Mouse (Mus musculus) small intestine, adult 2 months (tissue): ENCODE measurements around the gene Havcr1. TPM values are rescaled to one million over a fixed set of nuclear protein-coding genes. Genes with fewer than 3 reads are reported as not detected.

Experiments
- H3K27ac ChIP-seq: fragments of 200-500 bp; 2 replicates; pipeline ENCODE4 v1.5.1; 2012; ENCODE audit warnings: low read depth, low read length, control low read depth, inconsistent platforms; ENCODE audit not compliant: insufficient read depth
- H3K27me3 ChIP-seq: fragments of 200-500 bp; 2 replicates; pipeline ENCODE4 v1.6.1; 2012; ENCODE audit warnings: mild to moderate bottlenecking, moderate library complexity, low read length, inconsistent platforms; ENCODE audit not compliant: control insufficient read depth, insufficient read depth
- H3K36me3 ChIP-seq: fragments of 200-500 bp; 2 replicates; pipeline ENCODE4 v1.6.1; 2012; ENCODE audit warnings: mild to moderate bottlenecking, low read length, control low read depth, inconsistent platforms; ENCODE audit not compliant: control insufficient read depth, insufficient read depth
- H3K4me1 ChIP-seq: fragments of 200-500 bp; 2 replicates; pipeline ENCODE4 v1.6.1; 2012; ENCODE audit warnings: low read length, inconsistent platforms, mixed read lengths; ENCODE audit not compliant: control insufficient read depth, insufficient read depth, insufficient read length
- H3K4me3 ChIP-seq: fragments of 200-500 bp; 2 replicates; pipeline ENCODE4 v1.5.1; 2012; ENCODE audit warnings: low read depth, mild to moderate bottlenecking, control low read depth, inconsistent platforms, low read length, moderate library complexity
- POLR2A ChIP-seq: fragments of 200-500 bp; IDR thresholded peaks from 2 replicates; pipeline ENCODE4 v1.6.1; 2012; ENCODE audit warnings: low read depth, mild to moderate bottlenecking, control low read depth, inconsistent platforms, low read length, moderate library complexity
- WGBS: fragments of 180-500 bp; shearing (Covaris S2); methylation state at CpG from one replicate; pipeline ENCODE4 v1.1.7; 2018; 5-methylcytosine and 5-hydroxymethylcytosine counted together
- polyA plus RNA-seq: library from polyadenylated mRNA; depleted of rRNA; stranded (reverse); fragments of >200 nt; gene quantifications from 2 replicates; pipeline ENCODE4 v1.2.3, GENCODE M21; 2012; rRNA removed

The Havcr1 gene
- polyA plus RNA-seq, 1 experiment: 0.10 TPM

DNA sequence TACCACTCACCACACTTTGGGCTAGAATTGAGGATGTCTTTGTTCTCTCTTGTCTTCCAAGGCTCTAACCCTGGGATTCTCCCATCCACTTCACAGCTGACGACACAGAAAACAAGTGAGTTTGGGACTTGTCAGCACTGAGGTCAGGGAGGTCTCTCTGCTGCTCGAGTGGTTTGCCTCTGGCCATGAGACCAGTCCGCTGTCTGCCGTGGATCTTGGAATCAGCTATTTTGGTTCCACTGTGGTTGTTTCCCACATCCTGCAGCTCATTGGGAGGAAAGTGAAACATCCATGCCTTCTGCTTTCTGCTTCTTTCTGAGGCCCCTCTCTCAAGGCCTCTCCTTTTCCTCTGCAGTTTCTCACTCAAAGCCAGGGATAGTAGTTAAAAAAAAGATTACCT is 85.0 kb downstream of the Havcr1 start:
- H3K27ac ChIP-seq: no peak overlapping the region
- no peaks in the 10 kb centered on the region for H3K27me3 ChIP-seq
- no peaks in the 10 kb centered on the region for H3K36me3 ChIP-seq
- WGBS: 56% methylated on average over 4 of the region's 4 CpGs
- TF ChIP-seq POLR2A: no peak
- H3K4me1 ChIP-seq: no peaks in the 10 kb centered on the region
- no peak overlapping the region for H3K4me3 ChIP-seq

Other genes with a start within 250 kb of the Havcr1 start
- not detected in 2 replicates for gene Gm12169, start 210.9 kb upstream of the Havcr1 start, polyA plus RNA-seq
- gene BC053393, start 163.5 kb upstream of the Havcr1 start, polyA plus RNA-seq: not detected in 2 replicates
- gene Dppa1, start 105.8 kb upstream of the Havcr1 start, polyA plus RNA-seq: not detected in 2 replicates
- gene Timd2, start 28.0 kb upstream of the Havcr1 start, polyA plus RNA-seq: 4.9 TPM in 1 of 2 replicates, not detected in the other
- gene Timd4, start 75.7 kb downstream of the Havcr1 start, polyA plus RNA-seq: 0.32 and 0.51 TPM in 2 replicates